Mouse (Mus musculus): ENCODE measurements at regions not wholly inside any gene's neighbourhood (a gene's known extent, or its start where the extent isn't known, plus 50 kb on each side); places are given as distances from the start of the nearest gene placed in this dataset.
"Not testable (repeated sequence)": the region's sequence is repeated elsewhere in the genome, so short reads cannot be mapped to it uniquely, and the experiment has no call there.

GRCm38 (mm10) chr8:89482481-89482880, 438.5 kb upstream of the Sall1 start:
- WGBS: 93% methylated on average over 1 of the region's 1 CpGs
- not testable (repeated sequence) for H3K4me3 ChIP-seq (replicated peaks)

GRCm38 (mm10) chr8:89476930-89477329, 433.0 kb upstream of the Sall1 start:
- WGBS: 61% methylated on average over 4 of the region's 4 CpGs

More at GRCm38 (mm10) chr8:89482481-89482880, 438.5 kb upstream of the Sall1 start:
- not testable (repeated sequence) for H3K27ac ChIP-seq; H3K4me2 ChIP-seq (replicated peaks); H3K9me3 ChIP-seq; H3K27me3 ChIP-seq (replicated peaks); H3K4me1 ChIP-seq (replicated peaks); H3K36me3 ChIP-seq; ATAC-seq; H3K9ac ChIP-seq

GRCm38 (mm10) chr8:89471116-89471515, 427.2 kb upstream of the Sall1 start:
- Histone ChIP-seq H3K4me1 (replicated peaks) (no peaks in the 10 kb centered on the region), H3K4me2 (replicated peaks) (no peak overlapping the region), H3K4me3 (replicated peaks) (no peak overlapping the region), H3K9ac (no peak overlapping the region), H3K27me3 (replicated peaks) (no peaks in the 10 kb centered on the region), H3K36me3 (no peaks in the 10 kb centered on the region), H3K27ac (no peak overlapping the region), H3K9me3 (no peaks in the 10 kb centered on the region)
- 78% methylated on average over 5 of the region's 5 CpGs for WGBS
- no peak for ATAC-seq

More at GRCm38 (mm10) chr8:89476930-89477329, 433.0 kb upstream of the Sall1 start:
- no peak overlapping the region for H3K4me2 ChIP-seq (replicated peaks)
- no peaks in the 10 kb centered on the region for H3K27me3 ChIP-seq (replicated peaks)
- H3K4me3 ChIP-seq (replicated peaks): no peak overlapping the region
- H3K9me3 ChIP-seq: no peaks in the 10 kb centered on the region
- no peaks in the 10 kb centered on the region for H3K4me1 ChIP-seq (replicated peaks)
- no peak for ATAC-seq
- no peak overlapping the region for H3K9ac ChIP-seq
- no peaks in the 10 kb centered on the region for H3K36me3 ChIP-seq
- H3K27ac ChIP-seq: no peak overlapping the region

GRCm38 (mm10) chr8:89468782-89469220, 424.8 kb upstream of the Sall1 start:
- Histone ChIP-seq H3K9me3 (no peaks in the 10 kb centered on the region), H3K36me3 (no peaks in the 10 kb centered on the region), H3K9ac (no peak overlapping the region), H3K4me1 (replicated peaks) (no peaks in the 10 kb centered on the region), H3K4me2 (replicated peaks) (no peak overlapping the region), H3K27ac (no peak overlapping the region), H3K4me3 (replicated peaks) (no peak overlapping the region), H3K27me3 (replicated peaks) (no peaks in the 10 kb centered on the region)
- WGBS: 89% methylated on average over 5 of the region's 5 CpGs
- no peak for ATAC-seq

GRCm38 (mm10) chr8:89465211-89465753, 421.3 kb upstream of the Sall1 start:
- H3K27me3 ChIP-seq (replicated peaks): no peaks in the 10 kb centered on the region
- H3K4me1 ChIP-seq (replicated peaks): no peaks in the 10 kb centered on the region
- no peak overlapping the region for H3K4me3 ChIP-seq (replicated peaks)
- ATAC-seq: no peak
- no peak overlapping the region for H3K4me2 ChIP-seq (replicated peaks)
- no peak overlapping the region for H3K27ac ChIP-seq
- no peaks in the 10 kb centered on the region for H3K36me3 ChIP-seq
- no peak overlapping the region for H3K9ac ChIP-seq
- WGBS: 92% methylated on average over 13 of the region's 13 CpGs
- no peaks in the 10 kb centered on the region for H3K9me3 ChIP-seq

GRCm38 (mm10) chr8:89456517-89456916, 412.6 kb upstream of the Sall1 start:
- no peaks in the 10 kb centered on the region for H3K4me1 ChIP-seq (replicated peaks)
- WGBS: 39% methylated on average over 4 of the region's 4 CpGs
- no peaks in the 10 kb centered on the region for H3K36me3 ChIP-seq
- no peak overlapping the region for H3K4me2 ChIP-seq (replicated peaks)
- no peaks in the 10 kb centered on the region for H3K9me3 ChIP-seq
- no peak overlapping the region for H3K27ac ChIP-seq
- no peaks in the 10 kb centered on the region for H3K27me3 ChIP-seq (replicated peaks)
- ATAC-seq: no peak
- no peak overlapping the region for H3K9ac ChIP-seq
- H3K4me3 ChIP-seq (replicated peaks): no peak overlapping the region

- no peak overlapping the region for H3K4me3 ChIP-seq (replicated peaks)
- ATAC-seq: no peak
- H3K4me2 ChIP-seq (replicated peaks): no peak overlapping the region
- no peaks in the 10 kb centered on the region for H3K36me3 ChIP-seq
- no peaks in the 10 kb centered on the region for H3K4me1 ChIP-seq (replicated peaks)
- no peak overlapping the region for H3K9ac ChIP-seq
- H3K27me3 ChIP-seq (replicated peaks): no peaks in the 10 kb centered on the region
- H3K27ac ChIP-seq: no peak overlapping the region
- 67% methylated on average over 5 of the region's 5 CpGs for WGBS
- no peaks in the 10 kb centered on the region for H3K9me3 ChIP-seq
Observed at GRCm38 (mm10) chr8:89455731-89456130, 411.8 kb upstream of the Sall1 start.

GRCm38 (mm10) chr8:89454197-89454596, 410.2 kb upstream of the Sall1 start:
- Histone ChIP-seq H3K36me3 (no peaks in the 10 kb centered on the region), H3K4me1 (replicated peaks) (no peaks in the 10 kb centered on the region), H3K4me2 (replicated peaks) (no peak overlapping the region), H3K9me3 (no peaks in the 10 kb centered on the region), H3K9ac (no peak overlapping the region), H3K4me3 (replicated peaks) (no peak overlapping the region), H3K27me3 (replicated peaks) (no peaks in the 10 kb centered on the region), H3K27ac (no peak overlapping the region)
- ATAC-seq: no peak
- 80% methylated on average over 7 of the region's 7 CpGs for WGBS

GRCm38 (mm10) chr8:89453724-89454123, 409.8 kb upstream of the Sall1 start:
- Histone ChIP-seq H3K4me1 (replicated peaks) (no peaks in the 10 kb centered on the region), H3K4me3 (replicated peaks) (no peak overlapping the region), H3K36me3 (no peaks in the 10 kb centered on the region), H3K9me3 (no peaks in the 10 kb centered on the region), H3K4me2 (replicated peaks) (no peak overlapping the region), H3K27ac (no peak overlapping the region), H3K27me3 (replicated peaks) (no peaks in the 10 kb centered on the region), H3K9ac (no peak overlapping the region)
- WGBS: 81% methylated on average over 2 of the region's 2 CpGs
- ATAC-seq: no peak

GRCm38 (mm10) chr8:89444466-89444865, 400.5 kb upstream of the Sall1 start:
- H3K9me3 ChIP-seq: no peaks in the 10 kb centered on the region
- no peaks in the 10 kb centered on the region for H3K27me3 ChIP-seq (replicated peaks)
- no peak overlapping the region for H3K4me2 ChIP-seq (replicated peaks)
- no peak for ATAC-seq
- no peaks in the 10 kb centered on the region for H3K4me1 ChIP-seq (replicated peaks)
- 61% methylated on average over 5 of the region's 5 CpGs for WGBS
- no peaks in the 10 kb centered on the region for H3K36me3 ChIP-seq
- H3K9ac ChIP-seq: no peak overlapping the region
- no peak overlapping the region for H3K4me3 ChIP-seq (replicated peaks)
- no peak overlapping the region for H3K27ac ChIP-seq

GRCm38 (mm10) chr8:89439304-89439703, 395.3 kb upstream of the Sall1 start:
- H3K27ac ChIP-seq: no peak overlapping the region
- ATAC-seq: no peak
- no peaks in the 10 kb centered on the region for H3K9me3 ChIP-seq
- no peaks in the 10 kb centered on the region for H3K36me3 ChIP-seq
- 54% methylated on average over 6 of the region's 6 CpGs for WGBS
- H3K9ac ChIP-seq: no peak overlapping the region
- H3K27me3 ChIP-seq (replicated peaks): no peaks in the 10 kb centered on the region
- H3K4me3 ChIP-seq (replicated peaks): no peak overlapping the region
- H3K4me1 ChIP-seq (replicated peaks): no peaks in the 10 kb centered on the region
- H3K4me2 ChIP-seq (replicated peaks): no peak overlapping the region

GRCm38 (mm10) chr8:89426969-89427368, 383.0 kb upstream of the Sall1 start:
- Histone ChIP-seq H3K27me3 (replicated peaks) (no peaks in the 10 kb centered on the region), H3K4me1 (replicated peaks) (no peaks in the 10 kb centered on the region), H3K4me2 (replicated peaks) (no peak overlapping the region), H3K9ac (no peak overlapping the region), H3K36me3 (no peaks in the 10 kb centered on the region), H3K4me3 (replicated peaks) (no peak overlapping the region), H3K9me3 (no peaks in the 10 kb centered on the region), H3K27ac (no peak overlapping the region)
- ATAC-seq: peak; percentile 78
- 82% methylated on average over 3 of the region's 3 CpGs for WGBS

GRCm38 (mm10) chr8:89415287-89415686, 371.3 kb upstream of the Sall1 start:
- Histone ChIP-seq H3K9me3 (no peaks in the 10 kb centered on the region), H3K27me3 (replicated peaks) (no peaks in the 10 kb centered on the region), H3K27ac (no peak overlapping the region), H3K4me1 (replicated peaks) (no peaks in the 10 kb centered on the region), H3K9ac (no peak overlapping the region), H3K4me3 (replicated peaks) (no peak overlapping the region), H3K4me2 (replicated peaks) (no peak overlapping the region), H3K36me3 (no peaks in the 10 kb centered on the region)
- no peak for ATAC-seq
- WGBS: 95% methylated on average over 2 of the region's 2 CpGs

Measured in intestine, embryonic 15.5 days (tissue).